Mouse (Mus musculus) MEL (cell line): ENCODE data around the gene B3galt6.

ENCODE experiments used
- BHLHE40 ChIP-seq: IDR thresholded peaks from 2 replicates; pipeline ENCODE4 v1.6.1; 2012; ENCODE audit warnings: low read depth, mild to moderate bottlenecking, inconsistent platforms, low read length, improper control_type of control experiment, borderline replicate concordance
- CTCF ChIP-seq, 3 experiments: IDR thresholded peaks in 2 of 3; conservative IDR thresholded peaks in 1 of 3; 2 replicates each; pipeline ENCODE4 v1.5.1; 2011 to 2012; ENCODE audit warnings: low read length in 3 of 3, low read depth in 2 of 3, mild to moderate bottlenecking in 2 of 3, improper control_type of control experiment in 1 of 3, inconsistent platforms in 1 of 3, mixed read lengths in 1 of 3, moderate library complexity in 1 of 3; ENCODE audit not compliant: control insufficient read depth in 1 of 3, insufficient read depth in 1 of 3, poor library complexity in 1 of 3, severe bottlenecking in 1 of 3
- EP300 ChIP-seq, 2 experiments: IDR thresholded peaks; 2 replicates each; pipeline ENCODE4 v1.6.1; 2011; ENCODE audit warnings: improper control_type of control experiment in 2 of 2, low read length in 2 of 2, low read depth in 1 of 2, mild to moderate bottlenecking in 1 of 2
- GABPA ChIP-seq: IDR thresholded peaks from 2 replicates; pipeline ENCODE4 v1.6.1; 2012; ENCODE audit warnings: low read depth, mild to moderate bottlenecking, inconsistent platforms, low read length, improper control_type of control experiment, moderate library complexity
- MAZ ChIP-seq: IDR thresholded peaks from 2 replicates; pipeline ENCODE4 v1.6.1; 2012; ENCODE audit warnings: low read depth, mild to moderate bottlenecking, inconsistent platforms, low read length, improper control_type of control experiment
- MYB ChIP-seq: IDR thresholded peaks from 2 replicates; pipeline ENCODE4 v1.6.1; 2011; ENCODE audit warnings: mild to moderate bottlenecking, low read depth, low read length, improper control_type of control experiment
- MYC ChIP-seq: IDR thresholded peaks from 2 replicates; pipeline ENCODE4 v1.6.1; 2011; ENCODE audit warnings: low read depth, mild to moderate bottlenecking, low read length, improper control_type of control experiment, moderate library complexity
- POLR2A ChIP-seq, 2 experiments: IDR thresholded peaks; 2 replicates each; pipeline ENCODE4 v1.6.1; 2011 to 2012; ENCODE audit warnings: low read length in 2 of 2, mild to moderate bottlenecking in 2 of 2, control low read depth in 1 of 2, improper control_type of control experiment in 1 of 2, low read depth in 1 of 2, moderate library complexity in 1 of 2; ENCODE audit not compliant: control insufficient read depth in 1 of 2, insufficient read depth in 1 of 2, poor library complexity in 1 of 2
- POLR2AphosphoS5 ChIP-seq: IDR thresholded peaks from 2 replicates; pipeline ENCODE4 v1.6.1; 2012; ENCODE audit warnings: low read depth, borderline replicate concordance, mild to moderate bottlenecking, inconsistent platforms, low read length, moderate library complexity, mixed read lengths
- RAD21 ChIP-seq: IDR thresholded peaks from 2 replicates; pipeline ENCODE4 v1.6.1; 2011; ENCODE audit warnings: mild to moderate bottlenecking, low read depth, low read length, improper control_type of control experiment
- TAL1 ChIP-seq: IDR thresholded peaks from 2 replicates; pipeline ENCODE4 v1.6.1; 2012; ENCODE audit warnings: mild to moderate bottlenecking, inconsistent platforms, low read length, moderate library complexity, mixed read lengths
- TCF12 ChIP-seq: IDR thresholded peaks from 2 replicates; pipeline ENCODE4 v1.6.1; 2014; ENCODE audit warnings: low read depth, mild to moderate bottlenecking, inconsistent platforms, low read length, improper control_type of control experiment, moderate library complexity
- UBTF ChIP-seq: IDR thresholded peaks from 2 replicates; pipeline ENCODE4 v1.6.1; 2012; ENCODE audit warnings: low read depth, mild to moderate bottlenecking, inconsistent platforms, low read length, improper control_type of control experiment, moderate library complexity, borderline replicate concordance; ENCODE audit not compliant: insufficient read depth
- USF2 ChIP-seq, 2 experiments: IDR thresholded peaks; 2 replicates each; pipeline ENCODE4 v1.6.1; 2011 to 2012; ENCODE audit warnings: improper control_type of control experiment in 2 of 2, low read length in 2 of 2, borderline replicate concordance in 1 of 2, inconsistent platforms in 1 of 2, low read depth in 1 of 2, mild to moderate bottlenecking in 1 of 2; ENCODE audit not compliant: insufficient read depth in 1 of 2

DNA sequence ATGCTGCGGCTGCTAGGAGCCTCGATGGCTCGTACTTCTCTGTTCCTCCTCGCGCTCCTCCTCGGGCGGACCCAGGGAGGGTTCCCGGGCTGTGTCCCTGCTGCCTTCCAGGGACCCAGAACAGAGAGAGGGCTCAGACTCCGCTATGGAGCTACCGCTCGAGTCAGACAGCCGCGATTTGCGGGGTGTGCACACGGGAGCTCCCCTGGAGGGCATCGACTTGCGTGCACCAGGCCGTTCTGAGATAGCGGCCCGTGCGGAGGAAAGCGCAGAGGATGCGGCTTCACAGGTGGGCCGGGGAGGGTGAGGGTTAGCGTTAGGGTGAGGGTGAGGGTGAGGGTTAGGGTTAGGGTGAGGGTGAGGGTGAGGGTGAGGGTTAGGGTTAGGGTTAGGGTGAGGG lies 42.5 kb upstream of the B3galt6 start:
- TF ChIP-seq RAD21 (no peak), POLR2A (IDR thresholded peaks at IDR 0.05; ENCODE audit: control insufficient read depth in 1 of 2, insufficient read depth in 1 of 2, low read depth in 1 of 2, low read length in 2 of 2, poor library complexity in 1 of 2) (no peak), BHLHE40 (no peak), POLR2AphosphoS5 (no peak), GABPA (no peak), TCF12 (no peak), MYC (no peak), EP300 (IDR thresholded peaks at IDR 0.05; ENCODE audit: low read depth in 1 of 2, low read length in 2 of 2) (no peak), TAL1 (no peak), MYB (no peak), MAZ (no peak), UBTF (no peak), USF2 (IDR thresholded peaks at IDR 0.05; ENCODE audit: borderline replicate concordance in 1 of 2, insufficient read depth in 1 of 2, low read depth in 1 of 2, low read length in 2 of 2) (no peak), CTCF (IDR thresholded peaks at IDR 0.05 in 2 of 3, conservative IDR thresholded peaks at IDR 0.05 in 1 of 3; ENCODE audit: control insufficient read depth in 1 of 3, insufficient read depth in 1 of 3, low read depth in 2 of 3, low read length in 3 of 3, poor library complexity in 1 of 3, severe bottlenecking in 1 of 3) (no peak)
